Mouse (Mus musculus): ENCODE results near the gene Gm47959. TPM values are rescaled to one million over a fixed set of nuclear protein-coding genes. Genes with fewer than 3 reads are reported as not detected.

The Gm47959 gene
- 1 to 10 TPM in 1 of 2 experiments, not detected in 1; 1.0 TPM for polyA plus RNA-seq (2017; shearing (Covaris generic))

DNA sequence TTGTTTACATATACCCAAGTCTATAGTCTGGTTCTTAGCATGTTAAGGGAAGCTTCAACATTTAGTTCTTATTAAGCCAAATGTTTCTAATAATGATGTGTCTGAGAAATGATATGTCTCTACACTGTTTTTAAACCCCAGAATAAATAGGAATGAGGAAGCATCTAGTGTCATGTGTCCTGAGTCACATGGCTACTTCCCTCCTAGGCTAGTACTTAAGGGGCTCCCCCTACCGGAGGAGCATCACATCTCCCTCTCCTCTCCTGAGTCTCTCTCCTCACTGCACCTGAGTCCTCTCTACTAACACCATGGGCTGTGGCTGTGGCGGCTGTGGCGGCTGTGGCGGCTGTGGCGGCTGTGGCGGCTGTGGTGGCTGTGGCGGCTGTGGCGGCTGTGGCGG lies at the start of gene Gm47959:
TSS of gene Gm47959 (plus strand) at position 243 of the 400 bp plus-strand sequence.

DNA sequence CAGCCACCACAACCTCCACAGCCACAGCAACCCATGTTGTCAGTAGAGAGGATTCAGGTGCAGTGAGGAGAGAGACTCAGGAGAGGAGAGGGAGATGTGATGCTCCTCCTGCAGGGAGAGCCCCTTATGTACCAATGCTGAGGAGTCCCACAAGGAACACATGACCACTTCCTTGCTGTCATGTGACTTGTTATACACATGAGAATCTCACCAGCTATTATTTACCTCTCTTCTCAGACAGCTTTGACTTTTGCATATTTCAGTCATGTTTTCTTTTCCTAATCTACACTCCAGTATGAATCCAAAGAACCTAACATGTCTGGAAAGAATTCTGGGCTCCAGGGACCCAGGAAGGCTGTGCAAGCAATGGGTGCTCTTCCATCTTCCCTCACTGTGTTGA lies 44.4 kb upstream of the Gm47959 start, which contains the start of gene Gm7544:
TSS of gene Gm7544 (minus strand) at position 101 of the 400 bp plus-strand sequence.

DNA sequence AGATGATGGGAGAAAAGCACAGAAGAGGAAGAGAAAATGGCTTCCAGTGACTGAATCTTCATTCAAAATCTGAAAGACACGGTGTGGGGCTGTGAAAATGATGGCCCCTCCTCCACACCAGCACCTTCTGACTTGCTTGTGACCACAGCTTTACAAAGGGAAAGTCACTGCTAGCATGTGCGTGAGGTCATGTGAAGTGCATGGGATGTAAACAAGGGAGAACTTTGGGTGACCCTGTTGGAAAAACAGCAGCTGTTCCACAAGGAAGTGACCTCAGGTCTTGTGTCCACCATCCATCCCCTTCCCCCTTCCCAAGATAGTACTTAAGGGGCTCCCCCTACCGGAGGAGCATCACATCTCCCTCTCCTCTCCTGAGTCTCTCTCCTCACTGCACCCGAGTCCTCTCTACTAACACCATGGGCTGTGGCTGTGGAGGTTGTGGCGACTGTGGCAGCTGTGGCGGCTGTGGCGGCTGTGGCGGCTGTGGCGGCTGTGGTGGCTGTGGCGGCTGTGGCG lies 40.4 kb upstream of the Gm47959 start, which contains the start of gene Gm47955:
TSS of gene Gm47955 (plus strand) at position 417 of the 516 bp plus-strand sequence.

DNA sequence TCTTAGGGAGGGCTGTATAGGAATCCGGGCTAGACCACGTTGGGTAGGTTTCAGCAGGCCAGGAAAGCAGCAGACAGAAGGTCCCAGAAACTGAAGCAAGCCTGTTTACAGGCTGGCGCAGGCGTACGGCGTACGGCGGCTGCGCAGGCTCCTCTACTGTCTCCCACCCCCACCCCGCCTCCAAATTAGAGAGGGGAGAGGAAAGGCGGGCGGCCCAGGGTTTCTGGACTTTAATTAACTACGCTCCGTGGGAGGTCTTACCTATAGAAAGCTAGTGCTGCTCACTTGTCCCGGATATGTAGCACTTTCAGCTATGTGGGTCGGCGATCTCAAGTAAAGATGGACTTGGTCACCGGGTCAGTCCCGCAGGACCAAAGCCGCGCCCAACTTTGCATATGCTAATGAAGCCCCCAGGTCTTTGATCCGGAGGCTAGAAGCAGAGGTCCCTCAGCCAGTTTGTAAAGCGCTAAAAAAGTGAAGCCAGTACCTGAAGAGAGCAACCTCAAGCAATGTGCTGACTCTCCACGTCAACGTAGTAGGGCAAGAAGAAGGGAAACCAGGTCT lies 37.8 kb downstream of the Gm47959 start, which contains the start of gene Slc19a3:
TSS of gene Slc19a3 (minus strand) at position 340 of the 564 bp plus-strand sequence.

DNA sequence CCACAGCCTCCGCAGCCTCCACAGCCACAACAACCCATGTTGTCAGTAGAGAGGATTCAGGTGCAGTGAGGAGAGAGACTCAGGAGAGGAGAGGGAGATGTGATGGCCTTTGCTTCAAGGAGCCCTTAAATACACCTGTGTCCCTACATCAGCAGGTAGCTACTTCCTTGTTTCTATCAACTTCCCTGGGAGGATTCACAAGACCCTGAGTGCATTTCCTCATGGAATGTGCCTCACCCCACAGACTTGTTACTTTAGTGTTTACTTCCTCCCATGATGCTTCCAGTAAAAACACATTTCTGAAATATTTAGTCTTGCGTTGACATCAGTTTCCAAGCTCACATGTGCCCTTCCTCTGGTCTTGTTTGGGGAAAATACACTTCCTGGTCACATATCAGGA lies 42.0 kb downstream of the Gm47959 start, which contains the start of gene Krtap28-10:
TSS of gene Krtap28-10 (minus strand) at position 101 of the 400 bp plus-strand sequence.

DNA sequence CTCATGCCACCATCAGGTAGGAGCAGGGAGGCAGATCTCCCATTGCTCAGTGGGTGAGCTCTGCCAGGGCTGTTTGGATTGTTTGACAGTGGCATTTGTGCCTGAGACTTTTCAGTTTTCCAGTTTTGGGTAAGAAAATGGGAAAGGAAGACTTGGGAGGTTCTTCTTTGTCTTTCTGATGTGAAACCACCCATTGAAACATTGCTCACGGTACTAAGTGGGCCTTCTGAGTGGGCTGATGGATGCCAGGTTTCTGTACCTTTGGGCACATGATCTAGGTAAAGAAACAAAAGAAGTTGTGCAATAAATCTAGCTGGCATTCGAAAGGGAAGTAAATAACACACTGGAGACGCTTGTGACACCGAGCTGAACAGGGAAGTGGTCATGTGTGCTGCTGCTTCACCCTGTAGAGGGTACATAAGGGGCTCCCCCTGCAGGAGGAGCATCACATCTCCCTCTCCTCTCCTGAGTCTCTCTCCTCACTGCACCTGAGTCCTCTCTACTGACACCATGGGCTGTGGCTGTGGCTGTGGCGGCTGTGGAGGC lies 44.6 kb downstream of the Gm47959 start, which contains the start of gene Gm47969:
TSS of gene Gm47969 (plus strand) at position 51 of the 546 bp plus-strand sequence.

Other genes with a start within 250 kb of the Gm47959 start
- gene Tm4sf20, start 232.1 kb upstream of the Gm47959 start, polyA plus RNA-seq (2017; shearing (Covaris generic)), result under 1 TPM in 1 of 2 experiments, not detected in 1; 0.20 TPM
- not detected for gene Gm47791, start 229.3 kb upstream of the Gm47959 start, polyA plus RNA-seq (2017; shearing (Covaris generic))
- gene Agfg1, start 161.1 kb upstream of the Gm47959 start, polyA plus RNA-seq (2017; shearing (Covaris generic)), result 100 to 1,000 TPM; 171 to 264 TPM
- under 1 TPM in 1 of 2 experiments, not detected in 1; 0.50 TPM for gene A030005L19Rik, start 87.2 kb upstream of the Gm47959 start, polyA plus RNA-seq (2017; shearing (Covaris generic))
- not detected for gene A030014E15Rik, start 75.6 kb upstream of the Gm47959 start, polyA plus RNA-seq (2017; shearing (Covaris generic))
- not detected for gene Gm6217, start 69.1 kb upstream of the Gm47959 start, polyA plus RNA-seq (2017; shearing (Covaris generic))
- not detected for gene A030003K21Rik, start 57.2 kb upstream of the Gm47959 start, polyA plus RNA-seq (2017; shearing (Covaris generic))
- gene Gm7544, start 44.5 kb upstream of the Gm47959 start, polyA plus RNA-seq (2017; shearing (Covaris generic)), result 1 to 10 TPM in 1 of 2 experiments, not detected in 1; 1.4 TPM
- not detected for gene Gm47955, start 40.3 kb upstream of the Gm47959 start, polyA plus RNA-seq (2017; shearing (Covaris generic))
- gene Slc19a3, start 37.9 kb downstream of the Gm47959 start, polyA plus RNA-seq (2017; shearing (Covaris generic)), result not detected
- gene Krtap28-10, start 41.9 kb downstream of the Gm47959 start, polyA plus RNA-seq (2017; shearing (Covaris generic)), result not detected
- gene Gm47969, start 44.4 kb downstream of the Gm47959 start, polyA plus RNA-seq (2017; shearing (Covaris generic)), result under 1 TPM in 1 of 2 experiments, not detected in 1; 0.46 TPM
- gene A030005K14Rik, start 58.8 kb downstream of the Gm47959 start, polyA plus RNA-seq (2017; shearing (Covaris generic)), result under 1 TPM; 0.19 to 0.75 TPM
- not detected for gene Krtap28-13, start 60.4 kb downstream of the Gm47959 start, polyA plus RNA-seq (2017; shearing (Covaris generic))
- gene Ccl20, start 116.2 kb downstream of the Gm47959 start, polyA plus RNA-seq (2017; shearing (Covaris generic)), result not detected
- under 1 TPM in 1 of 2 experiments, not detected in 1; 0.35 TPM for gene Daw1, start 159.2 kb downstream of the Gm47959 start, polyA plus RNA-seq (2017; shearing (Covaris generic))

Data from inflammation-experienced regulatory T-cells (primary cell).